In the genomic region with DNA sequence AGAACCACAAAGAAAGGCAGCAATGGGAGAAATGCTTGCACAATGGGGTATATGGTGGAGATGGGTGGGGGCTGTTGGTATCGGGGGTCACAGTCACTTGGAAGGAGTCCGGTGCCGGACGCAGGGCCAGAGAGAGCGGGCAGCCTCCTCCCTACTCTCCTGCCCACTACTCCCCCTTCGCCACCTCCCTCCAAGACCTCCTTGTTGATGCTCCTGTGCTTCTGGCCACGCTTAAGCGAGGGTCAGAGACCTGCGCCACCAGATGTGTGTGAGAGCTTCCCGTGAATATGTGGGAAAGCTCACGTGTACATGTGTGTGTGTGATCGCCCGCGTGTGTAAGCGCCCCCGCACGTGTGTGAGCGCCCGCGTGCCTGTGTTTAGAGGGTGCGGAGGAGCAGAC, we compare ENCODE assay signal across 9 mouse cellular contexts. TPM values are rescaled to one million over a fixed set of nuclear protein-coding genes. Genes with fewer than 3 reads are reported as not detected.
DNase-seq lines count a peak whose midpoint lies in the region; ATAC-seq lines count a peak whose summit lies in the region.
"Had no signal": no experiment of that assay in that cellular context is flagged by ENCODE, and none has a peak within 500 bp of the region (broad histone marks: within the 10 kb centered on the region; RNA-seq: fewer than 3 reads in every experiment).

No protein-coding gene starts in this region.

- H3K36me3 ChIP-seq in heart, embryonic 14.5 days (ENCODE audit: control insufficient read depth, insufficient read depth, low read length): no peaks in the 10 kb centered on the region
- no peaks in the 10 kb centered on the region for H3K36me3 ChIP-seq in embryonic facial prominence, embryonic 12.5 days
- H3K36me3 ChIP-seq in intestine, embryonic 15.5 days: no peaks in the 10 kb centered on the region
- no peaks in the 10 kb centered on the region for H3K36me3 ChIP-seq in midbrain, embryonic 14.5 days (ENCODE audit: control insufficient read depth, insufficient read depth, low read length)
- H3K36me3 ChIP-seq: G1E had no signal

- WGBS in heart, embryonic 14.5 days: 3% methylated on average over 21 of the region's 21 CpGs
- WGBS in embryonic facial prominence, embryonic 12.5 days: 1% methylated on average over 20 of the region's 21 CpGs
- WGBS in intestine, embryonic 15.5 days: 4% methylated on average over 21 of the region's 21 CpGs
- 3% methylated on average over 21 of the region's 21 CpGs for WGBS in midbrain, embryonic 14.5 days

- no peak overlapping the region; a peak in 1 of 4 replicates for H3K27ac ChIP-seq in heart, embryonic 14.5 days (replicated peaks in 1 of 2; ENCODE audit: control insufficient read depth in 1 of 2, insufficient read depth in 1 of 2, low read depth in 2 of 2, low read length in 2 of 2)
- H3K27ac ChIP-seq in embryonic facial prominence, embryonic 12.5 days: no peak overlapping the region
- H3K27ac ChIP-seq in intestine, embryonic 15.5 days: no peak overlapping the region
- no peak overlapping the region for H3K27ac ChIP-seq in midbrain, embryonic 14.5 days (replicated peaks; ENCODE audit: low read depth, low read length)

- no peaks in the 10 kb centered on the region for H3K27me3 ChIP-seq in heart, embryonic 14.5 days (ENCODE audit: control insufficient read depth, insufficient read depth, low read length)
- peaks cover 57% of the 10 kb centered on the region for H3K27me3 ChIP-seq in embryonic facial prominence, embryonic 12.5 days
- peaks cover 42% of the 10 kb centered on the region for H3K27me3 ChIP-seq in intestine, embryonic 15.5 days (replicated peaks)
- H3K27me3 ChIP-seq in midbrain, embryonic 14.5 days (ENCODE audit: control insufficient read depth, insufficient read depth, low read length): peaks cover 22% of the 10 kb centered on the region; the same call in 1 of the 2 replicates

- H3K4me3 ChIP-seq in heart, embryonic 14.5 days (ENCODE audit: control insufficient read depth in 1 of 2, insufficient read depth in 1 of 2, low read depth in 1 of 2, low read length in 2 of 2): peak overlapping the region; percentile 57 to 59
- peak overlapping the region; percentile 31 for H3K4me3 ChIP-seq in embryonic facial prominence, embryonic 12.5 days
- peak overlapping the region; percentile 23 for H3K4me3 ChIP-seq in intestine, embryonic 15.5 days (replicated peaks)
- H3K4me3 ChIP-seq in midbrain, embryonic 14.5 days (replicated peaks; ENCODE audit: low read depth, low read length): peak overlapping the region; percentile 37

- no peak for DNase-seq in heart, adult 8-10 months (ENCODE audit: low spot score)
- DNase-seq in midbrain, embryonic 14.5 days: peak; percentile 59
- DNase-seq in adrenal gland, adult 18-20 months (ENCODE audit: low spot score in 2 of 2): no peak
- no peak for DNase-seq in gastrocnemius, postnatal 10 days

- H3K9ac ChIP-seq in heart, embryonic 14.5 days (ENCODE audit: low read length): peak overlapping the region; percentile 82
- peak overlapping the region; percentile 30; the same call in 1 of the 2 replicates for H3K9ac ChIP-seq in embryonic facial prominence, embryonic 12.5 days
- H3K9ac ChIP-seq in intestine, embryonic 15.5 days: no peak overlapping the region
- H3K9ac ChIP-seq in midbrain, embryonic 14.5 days (replicated peaks; ENCODE audit: low read length): peak overlapping the region; percentile 46

- ATAC-seq in heart, embryonic 14.5 days (ENCODE audit: insufficient number of reproducible peaks, insufficient read depth, low FRiP score, low read depth): no peak
- no peak for ATAC-seq in embryonic facial prominence, embryonic 12.5 days (ENCODE audit: insufficient number of reproducible peaks, insufficient read depth, low FRiP score, low TSS enrichment)
- ATAC-seq in intestine, embryonic 15.5 days: 0 out of 2 replicates have a peak, but pooled peaks have one; percentile 34
- 0 out of 2 replicates have a peak, but pooled peaks have one; percentile 26 for ATAC-seq in midbrain, embryonic 14.5 days (ENCODE audit: low FRiP score, low TSS enrichment)
- no peak for ATAC-seq in megakaryocyte progenitor cell, adult 5-6 weeks (replicated peaks; ENCODE audit: poor library complexity)

- H3K4me1 ChIP-seq in heart, embryonic 14.5 days (ENCODE audit: control insufficient read depth in 2 of 2, insufficient read depth in 2 of 2, low read length in 2 of 2): peaks cover 20 to 25% of the 10 kb centered on the region in 2 experiments
- H3K4me1 ChIP-seq in embryonic facial prominence, embryonic 12.5 days: peaks cover 14% of the 10 kb centered on the region; the same call in 1 of the 2 replicates
- H3K4me1 ChIP-seq in intestine, embryonic 15.5 days (replicated peaks): peaks cover 8% of the 10 kb centered on the region
- peaks cover 11% of the 10 kb centered on the region for H3K4me1 ChIP-seq in midbrain, embryonic 14.5 days (ENCODE audit: control insufficient read depth, insufficient read depth, low read length)

- peak overlapping the region; percentile 82 for H3K4me2 ChIP-seq in heart, embryonic 14.5 days (ENCODE audit: low read length)
- peak overlapping the region; percentile 55 for H3K4me2 ChIP-seq in embryonic facial prominence, embryonic 12.5 days (replicated peaks)
- H3K4me2 ChIP-seq in intestine, embryonic 15.5 days (replicated peaks): peak overlapping the region; percentile 58
- H3K4me2 ChIP-seq in midbrain, embryonic 14.5 days (ENCODE audit: low read length): peak overlapping the region; percentile 73

- no peaks in the 10 kb centered on the region for H3K9me3 ChIP-seq in heart, embryonic 14.5 days (ENCODE audit: control insufficient read depth, low read length)
- no peaks in the 10 kb centered on the region for H3K9me3 ChIP-seq in embryonic facial prominence, embryonic 12.5 days
- no peaks in the 10 kb centered on the region for H3K9me3 ChIP-seq in intestine, embryonic 15.5 days
- no peaks in the 10 kb centered on the region for H3K9me3 ChIP-seq in midbrain, embryonic 14.5 days (ENCODE audit: control insufficient read depth, low read length)

RNA-seq across cellular contexts. Expression of gene Kcnj5, which starts 0.3 kb away (rescaled TPM):
- 17.7 and 21.1 TPM in 2 replicates for polyA plus RNA-seq in heart, embryonic 14.5 days (2014; fragmentation: Nextera tagmentation; extraction: Ambion mirVana)
- total RNA-seq in heart, adult 8-10 months (2022): 10 to 100 TPM; 53.9 to 62.5 (median 56.2) TPM
- polyA plus RNA-seq in embryonic facial prominence, embryonic 12.5 days (2016; fragmentation: Nextera tagmentation; extraction: Ambion mirVana): 0.33 and 0.36 TPM in 2 replicates
- 0.10 and 0.15 TPM in 2 replicates for polyA plus RNA-seq in intestine, embryonic 15.5 days (2015; fragmentation: Nextera tagmentation; extraction: Ambion mirVana)
- 0.45 and 0.51 TPM in 2 replicates for polyA plus RNA-seq in midbrain, embryonic 14.5 days (2014; fragmentation: Nextera tagmentation; extraction: Ambion mirVana)
- under 1 TPM; 0.29 to 0.43 TPM for total RNA-seq in adrenal gland, adult 18-20 months (2021)
- 0.25 and 0.32 TPM in 2 replicates for total RNA-seq in megakaryocyte progenitor cell, adult 5-6 weeks (2015)
- total RNA-seq in megakaryocyte progenitor cell, adult 5-6 weeks (2017): 0.24 TPM in 1 of 2 replicates, not detected in the other
- total RNA-seq in gastrocnemius, postnatal 10 days (2021): under 1 TPM in 1 of 2 experiments, not detected in 1; 0.09 TPM
- polyA plus RNA-seq: G1E had no signal

RNA-seq across cellular contexts. Expression of gene Kcnj1, which starts 27.8 kb away (rescaled TPM):
- polyA plus RNA-seq in heart, embryonic 14.5 days (2014; fragmentation: Nextera tagmentation; extraction: Ambion mirVana): not detected in 2 replicates
- not detected for total RNA-seq in heart, adult 8-10 months (2022)
- polyA plus RNA-seq in embryonic facial prominence, embryonic 12.5 days (2016; fragmentation: Nextera tagmentation; extraction: Ambion mirVana): not detected in 2 replicates
- polyA plus RNA-seq in intestine, embryonic 15.5 days (2015; fragmentation: Nextera tagmentation; extraction: Ambion mirVana): not detected in 2 replicates
- not detected in 2 replicates for polyA plus RNA-seq in midbrain, embryonic 14.5 days (2014; fragmentation: Nextera tagmentation; extraction: Ambion mirVana)
- total RNA-seq in adrenal gland, adult 18-20 months (2021): not detected
- not detected in 2 replicates for total RNA-seq in megakaryocyte progenitor cell, adult 5-6 weeks (2015)
- not detected in 2 replicates for total RNA-seq in megakaryocyte progenitor cell, adult 5-6 weeks (2017)
- total RNA-seq in gastrocnemius, postnatal 10 days (2021): not detected
- polyA plus RNA-seq: G1E had no signal

Comparison
In these comparisons a context has a peak if more than half of its experiments do, and no peak if none do; other contexts are left out.
1. ATAC-seq: peak in intestine, embryonic 15.5 days (single experiment) and midbrain, embryonic 14.5 days (single experiment); none in heart, embryonic 14.5 days (single experiment), embryonic facial prominence, embryonic 12.5 days (single experiment) and megakaryocyte progenitor cell, adult 5-6 weeks (single experiment).
2. RNA of gene Kcnj5, which starts 0.3 kb away (total RNA-seq): 53.9 to 62.5 TPM in heart, adult 8-10 months; 0.29 to 0.43 TPM in adrenal gland, adult 18-20 months, 0.24 to 0.32 TPM in megakaryocyte progenitor cell, adult 5-6 weeks and 0.09 TPM in gastrocnemius, postnatal 10 days; every median in the first group is over 10 times any median in the second.
3. Peak in every context shown above with its lines, with median percentiles within 50 percentile points of each other: H3K4me2 ChIP-seq and H3K4me3 ChIP-seq.